Mouse (Mus musculus): ENCODE results near the gene Nr2e1.

- no peak for TF ChIP-seq MYOG (IDR thresholded peaks at IDR 0.05; ENCODE audit: control insufficient read depth, extremely low read depth, insufficient read length)
- TF ChIP-seq CTCF (IDR thresholded peaks at IDR 0.05; ENCODE audit: control insufficient read depth, insufficient read depth, insufficient read length) = no peak
- no peak for TF ChIP-seq MAX (IDR thresholded peaks at IDR 0.05)
- no peak for TF ChIP-seq MYOD1 (IDR thresholded peaks at IDR 0.05; ENCODE audit: control insufficient read depth, insufficient read length, low read depth)
- TF ChIP-seq CEBPB (IDR thresholded peaks at IDR 0.05; ENCODE audit: low read depth) = no peak
- no peak for TF ChIP-seq USF1 (IDR thresholded peaks at IDR 0.05; ENCODE audit: low read depth)
- no peak for TF ChIP-seq FOSL1 (IDR thresholded peaks at IDR 0.05; ENCODE audit: insufficient read depth, low read length, poor library complexity, severe bottlenecking)
These were observed 15.2 kb upstream of the Nr2e1 start for GRCm38 (mm10) chr10:42598615-42599014.
